Mouse (Mus musculus): ENCODE results near the gene Emc8. TPM values are rescaled to one million over a fixed set of nuclear protein-coding genes. Genes with fewer than 3 reads are reported as not detected.
"Not testable (repeated sequence)": the region's sequence is repeated elsewhere in the genome, so short reads cannot be mapped to it uniquely, and the experiment has no call there.

Gene Emc8
- polyA plus RNA-seq, 1 experiment from 2014 or later: 220 TPM

- peak overlapping the region; percentile 63 for H3K27ac ChIP-seq (replicated peaks)
Measured at GRCm38 (mm10) chr8:120685097-120685496, 16.7 kb upstream of the Emc8 start.

GRCm38 (mm10) chr8:120684082-120684481, 15.7 kb upstream of the Emc8 start:
- 71% methylated on average over 5 of the region's 5 CpGs for WGBS
- Histone ChIP-seq H3K9ac (no peak overlapping the region), H3K36me3 (no peaks in the 10 kb centered on the region), H3K4me2 (replicated peaks) (no peak overlapping the region), H3K9me3 (replicated peaks) (no peaks in the 10 kb centered on the region), H3K4me1 (peaks cover 34% of the 10 kb centered on the region), H3K27me3 (no peaks in the 10 kb centered on the region; the same call in 1 of the 2 replicates), H3K4me3 (replicated peaks) (no peak overlapping the region), H3K27ac (replicated peaks) (no peak overlapping the region)
- no peak for ATAC-seq (ENCODE audit: insufficient number of reproducible peaks, low FRiP score, low TSS enrichment, low read depth)

More at GRCm38 (mm10) chr8:120685097-120685496, 16.7 kb upstream of the Emc8 start:
- ATAC-seq (ENCODE audit: insufficient number of reproducible peaks, low FRiP score, low TSS enrichment, low read depth): no peak
- 33% methylated on average over 5 of the region's 5 CpGs for WGBS
- H3K9ac ChIP-seq: no peak overlapping the region
- H3K4me1 ChIP-seq: peaks cover 34% of the 10 kb centered on the region
- H3K4me2 ChIP-seq (replicated peaks): no peak overlapping the region
- no peak overlapping the region for H3K4me3 ChIP-seq (replicated peaks)
- H3K27me3 ChIP-seq: no peaks in the 10 kb centered on the region; the same call in 1 of the 2 replicates
- H3K9me3 ChIP-seq (replicated peaks): no peaks in the 10 kb centered on the region
- no peaks in the 10 kb centered on the region for H3K36me3 ChIP-seq

- H3K36me3 ChIP-seq: no peaks in the 10 kb centered on the region
- no peak overlapping the region for H3K27ac ChIP-seq (replicated peaks)
- H3K9ac ChIP-seq: no peak overlapping the region
- H3K27me3 ChIP-seq: no peaks in the 10 kb centered on the region; the same call in 1 of the 2 replicates
- H3K4me3 ChIP-seq (replicated peaks): no peak overlapping the region
- WGBS: 15% methylated on average over 10 of the region's 10 CpGs
- ATAC-seq (ENCODE audit: insufficient number of reproducible peaks, low FRiP score, low TSS enrichment, low read depth): no peak
- H3K4me2 ChIP-seq (replicated peaks): no peak overlapping the region
- peaks cover 34% of the 10 kb centered on the region for H3K4me1 ChIP-seq
- no peaks in the 10 kb centered on the region for H3K9me3 ChIP-seq (replicated peaks)
Measured at GRCm38 (mm10) chr8:120683602-120684001, 15.2 kb upstream of the Emc8 start.

- Histone ChIP-seq H3K9ac (no peak overlapping the region), H3K27ac (replicated peaks) (no peak overlapping the region), H3K4me1 (peaks cover 24% of the 10 kb centered on the region), H3K4me3 (replicated peaks) (no peak overlapping the region), H3K27me3 (no peaks in the 10 kb centered on the region), H3K36me3 (no peaks in the 10 kb centered on the region), H3K9me3 (replicated peaks) (no peaks in the 10 kb centered on the region), H3K4me2 (replicated peaks) (no peak overlapping the region)
- ATAC-seq (ENCODE audit: insufficient number of reproducible peaks, low FRiP score, low TSS enrichment, low read depth): no peak
- 69% methylated on average over 10 of the region's 10 CpGs for WGBS
Measured at GRCm38 (mm10) chr8:120681113-120681512, 12.7 kb upstream of the Emc8 start.

GRCm38 (mm10) chr8:120680405-120680804, 12.0 kb upstream of the Emc8 start:
- H3K4me1 ChIP-seq: peaks cover 17% of the 10 kb centered on the region
- H3K27ac ChIP-seq (replicated peaks); H3K4me3 ChIP-seq (replicated peaks); ATAC-seq (ENCODE audit: insufficient number of reproducible peaks, low FRiP score, low TSS enrichment, low read depth); H3K9ac ChIP-seq; H3K36me3 ChIP-seq; H3K9me3 ChIP-seq (replicated peaks); H3K4me2 ChIP-seq (replicated peaks); H3K27me3 ChIP-seq: not testable (repeated sequence)
- 48% methylated on average over 7 of the region's 7 CpGs for WGBS

GRCm38 (mm10) chr8:120679629-120680387, 11.4 kb upstream of the Emc8 start:
- Histone ChIP-seq H3K27me3 (no peaks in the 10 kb centered on the region), H3K9ac (no peak overlapping the region), H3K4me2 (replicated peaks) (no peak overlapping the region), H3K27ac (replicated peaks) (no peak overlapping the region), H3K4me3 (replicated peaks) (no peak overlapping the region), H3K4me1 (peaks cover 11% of the 10 kb centered on the region), H3K36me3 (peaks cover 4% of the 10 kb centered on the region; the same call in 1 of the 2 replicates), H3K9me3 (replicated peaks) (no peaks in the 10 kb centered on the region)
- ATAC-seq (ENCODE audit: insufficient number of reproducible peaks, low FRiP score, low TSS enrichment, low read depth): no peak
- 73% methylated on average over 11 of the region's 11 CpGs for WGBS

- H3K4me1 ChIP-seq: no peaks in the 10 kb centered on the region
- no peak overlapping the region for H3K27ac ChIP-seq (replicated peaks)
- no peak overlapping the region for H3K9ac ChIP-seq
- no peaks in the 10 kb centered on the region for H3K9me3 ChIP-seq (replicated peaks)
- H3K36me3 ChIP-seq: peaks cover 13% of the 10 kb centered on the region
- H3K4me3 ChIP-seq (replicated peaks): no peak overlapping the region
- 15% methylated on average over 10 of the region's 10 CpGs for WGBS
- ATAC-seq (ENCODE audit: insufficient number of reproducible peaks, low FRiP score, low TSS enrichment, low read depth): 0 out of 2 replicates have a peak, but pooled peaks have one; percentile 48
- H3K27me3 ChIP-seq: no peaks in the 10 kb centered on the region
- H3K4me2 ChIP-seq (replicated peaks): no peak overlapping the region
Measured at GRCm38 (mm10) chr8:120678447-120678846, 10.1 kb upstream of the Emc8 start.

GRCm38 (mm10) chr8:120675718-120676117, 7.3 kb upstream of the Emc8 start:
- Histone ChIP-seq H3K27ac (replicated peaks) (no peak overlapping the region), H3K4me3 (replicated peaks) (no peak overlapping the region), H3K36me3 (peaks cover 38% of the 10 kb centered on the region), H3K27me3 (no peaks in the 10 kb centered on the region), H3K4me2 (replicated peaks) (no peak overlapping the region), H3K9ac (no peak overlapping the region), H3K9me3 (replicated peaks) (no peaks in the 10 kb centered on the region), H3K4me1 (0 out of 2 replicates have a peak, but pooled peaks cover 4% of the 10 kb centered on the region)
- 71% methylated on average over 8 of the region's 8 CpGs for WGBS
- no peak for ATAC-seq (ENCODE audit: insufficient number of reproducible peaks, low FRiP score, low TSS enrichment, low read depth)

GRCm38 (mm10) chr8:120673298-120673697, 4.9 kb upstream of the Emc8 start:
- 90% methylated on average over 7 of the region's 7 CpGs for WGBS
- no peak for ATAC-seq (ENCODE audit: insufficient number of reproducible peaks, low FRiP score, low TSS enrichment, low read depth)
- H3K4me2 ChIP-seq (replicated peaks): no peak overlapping the region

GRCm38 (mm10) chr8:120672626-120673229, 4.4 kb upstream of the Emc8 start:
- Histone ChIP-seq H3K9me3 (replicated peaks) (no peaks in the 10 kb centered on the region), H3K4me2 (replicated peaks) (no peak overlapping the region), H3K27ac (replicated peaks) (no peak overlapping the region), H3K4me1 (peaks cover 16% of the 10 kb centered on the region), H3K4me3 (replicated peaks) (no peak overlapping the region), H3K9ac (no peak overlapping the region), H3K36me3 (peaks cover 47% of the 10 kb centered on the region), H3K27me3 (no peaks in the 10 kb centered on the region)
- ATAC-seq (ENCODE audit: insufficient number of reproducible peaks, low FRiP score, low TSS enrichment, low read depth): no peak
- 92% methylated on average over 16 of the region's 16 CpGs for WGBS

More at GRCm38 (mm10) chr8:120673298-120673697, 4.9 kb upstream of the Emc8 start:
- peaks cover 47% of the 10 kb centered on the region for H3K36me3 ChIP-seq
- no peaks in the 10 kb centered on the region for H3K27me3 ChIP-seq
- peaks cover 16% of the 10 kb centered on the region for H3K4me1 ChIP-seq
- no peaks in the 10 kb centered on the region for H3K9me3 ChIP-seq (replicated peaks)
- no peak overlapping the region for H3K9ac ChIP-seq
- H3K27ac ChIP-seq (replicated peaks): no peak overlapping the region
- H3K4me3 ChIP-seq (replicated peaks): no peak overlapping the region

- Histone ChIP-seq H3K27ac (replicated peaks) (no peak overlapping the region), H3K9me3 (replicated peaks) (no peaks in the 10 kb centered on the region), H3K36me3 (peaks cover 47% of the 10 kb centered on the region), H3K27me3 (no peaks in the 10 kb centered on the region), H3K4me2 (replicated peaks) (no peak overlapping the region), H3K4me1 (peaks cover 19% of the 10 kb centered on the region), H3K4me3 (replicated peaks) (no peak overlapping the region), H3K9ac (no peak overlapping the region)
- 39% methylated on average over 6 of the region's 6 CpGs for WGBS
- no peak for ATAC-seq (ENCODE audit: insufficient number of reproducible peaks, low FRiP score, low TSS enrichment, low read depth)
Measured at GRCm38 (mm10) chr8:120671775-120672174, 3.4 kb upstream of the Emc8 start.

Measured in embryonic facial prominence, embryonic 15.5 days (tissue).